In genomic region chr10:30979766-30980165, GRCm38 (mm10) we compare ENCODE assay signal across 9 mouse cellular contexts.
DNase-seq lines count a peak whose midpoint lies in the region; ATAC-seq lines count a peak whose summit lies in the region.
"Had no signal": no experiment of that assay in that cellular context is flagged by ENCODE, and none has a peak within 500 bp of the region (broad histone marks: within the 10 kb centered on the region; RNA-seq: fewer than 3 reads in every experiment).

No protein-coding gene starts in this region.

- intact Hi-C loops in gastrocnemius, postnatal 36 days (cut with DNase I), result no loop called here

- no peaks in the 10 kb centered on the region for H3K9me3 ChIP-seq in heart, embryonic 13.5 days
- H3K9me3 ChIP-seq in forebrain, embryonic 12.5 days, result no peaks in the 10 kb centered on the region
- no peaks in the 10 kb centered on the region for H3K9me3 ChIP-seq in limb, embryonic 13.5 days

- peak overlapping the region; percentile 46 for H3K27ac ChIP-seq in heart, embryonic 13.5 days (replicated peaks)
- peak overlapping the region; percentile 61 for H3K27ac ChIP-seq in forebrain, embryonic 12.5 days
- H3K27ac ChIP-seq in limb, embryonic 13.5 days, result no peak overlapping the region

- WGBS in heart, embryonic 13.5 days, result 20% methylated on average over 3 of the region's 3 CpGs
- 4% methylated on average over 3 of the region's 3 CpGs for WGBS in forebrain, embryonic 12.5 days
- 6% methylated on average over 3 of the region's 3 CpGs for WGBS in limb, embryonic 13.5 days

- H3K4me3 ChIP-seq in heart, embryonic 13.5 days, result peak overlapping the region; percentile 37
- H3K4me3 ChIP-seq in forebrain, embryonic 12.5 days (replicated peaks), result peak overlapping the region; percentile 18; the same call in 1 of the 2 replicates
- H3K4me3 ChIP-seq in limb, embryonic 13.5 days, result peak overlapping the region; percentile 25; the same call in 1 of the 2 replicates

- no peaks in the 10 kb centered on the region for H3K36me3 ChIP-seq in heart, embryonic 13.5 days
- no peaks in the 10 kb centered on the region for H3K36me3 ChIP-seq in forebrain, embryonic 12.5 days (replicated peaks)
- no peaks in the 10 kb centered on the region for H3K36me3 ChIP-seq in limb, embryonic 13.5 days

- no peaks in the 10 kb centered on the region for H3K27me3 ChIP-seq in heart, embryonic 13.5 days (replicated peaks)
- H3K27me3 ChIP-seq in forebrain, embryonic 12.5 days, result 0 out of 2 replicates have a peak, but pooled peaks cover 3% of the 10 kb centered on the region
- H3K27me3 ChIP-seq in limb, embryonic 13.5 days, result no peaks in the 10 kb centered on the region

- ATAC-seq in heart, embryonic 13.5 days (ENCODE audit: extremely low read depth, insufficient number of reproducible peaks, low FRiP score, low TSS enrichment), result no peak
- ATAC-seq in forebrain, embryonic 12.5 days (ENCODE audit: low FRiP score), result peak; percentile 59; the same call in 1 of the 2 replicates
- ATAC-seq in limb, embryonic 13.5 days (ENCODE audit: low FRiP score, low read depth), result no peak

- DNase-seq in heart, adult 9 months (ENCODE audit: low spot score in 2 of 2), result no peak
- DNase-seq in brain, adult 2 months (ENCODE audit: low read depth, low spot score), result peak; percentile 5
- no peak for DNase-seq in spleen, postnatal 36 days (ENCODE audit: low spot score in 2 of 2)
- DNase-seq in gastrocnemius, postnatal 36 days, result no peak
- no peak for DNase-seq in thymus, adult 18-20 months
- DNase-seq: cerebellum, adult 2 months had no signal

- H3K9ac ChIP-seq in heart, embryonic 13.5 days, result peak overlapping the region; percentile 56; the same call in 1 of the 2 replicates
- no peak overlapping the region for H3K9ac ChIP-seq in forebrain, embryonic 12.5 days
- no peak overlapping the region for H3K9ac ChIP-seq in limb, embryonic 13.5 days

- H3K4me1 ChIP-seq in heart, embryonic 13.5 days, result peaks cover 14% of the 10 kb centered on the region
- H3K4me1 ChIP-seq in forebrain, embryonic 12.5 days, result peaks cover 13% of the 10 kb centered on the region
- H3K4me1 ChIP-seq in limb, embryonic 13.5 days, result peaks cover 13% of the 10 kb centered on the region

- H3K4me2 ChIP-seq in heart, embryonic 13.5 days, result peak overlapping the region; percentile 63
- H3K4me2 ChIP-seq in forebrain, embryonic 12.5 days, result peak overlapping the region; percentile 53
- H3K4me2 ChIP-seq in limb, embryonic 13.5 days (replicated peaks), result peak overlapping the region; percentile 61
